Mouse (Mus musculus) G1E-ER4 (cell line): Measurements from ENCODE around the gene Ccdc127. TPM values are rescaled to one million over a fixed set of nuclear protein-coding genes. Genes with fewer than 3 reads are reported as not detected.

ENCODE experiments used
- GATA1 ChIP-seq: IDR thresholded peaks from one replicate; pipeline ENCODE4 v1.8.0; 2012; ENCODE audit warnings: low read length, inconsistent platforms
- polyA plus RNA-seq: library from polyadenylated mRNA; stranded (reverse); fragments of >175 nt; gene quantifications from 2 replicates; pipeline ENCODE4 v1.2.3, GENCODE M21; 2012

Gene Ccdc127
- polyA plus RNA-seq, 1 experiment: 0.30 TPM

DNA sequence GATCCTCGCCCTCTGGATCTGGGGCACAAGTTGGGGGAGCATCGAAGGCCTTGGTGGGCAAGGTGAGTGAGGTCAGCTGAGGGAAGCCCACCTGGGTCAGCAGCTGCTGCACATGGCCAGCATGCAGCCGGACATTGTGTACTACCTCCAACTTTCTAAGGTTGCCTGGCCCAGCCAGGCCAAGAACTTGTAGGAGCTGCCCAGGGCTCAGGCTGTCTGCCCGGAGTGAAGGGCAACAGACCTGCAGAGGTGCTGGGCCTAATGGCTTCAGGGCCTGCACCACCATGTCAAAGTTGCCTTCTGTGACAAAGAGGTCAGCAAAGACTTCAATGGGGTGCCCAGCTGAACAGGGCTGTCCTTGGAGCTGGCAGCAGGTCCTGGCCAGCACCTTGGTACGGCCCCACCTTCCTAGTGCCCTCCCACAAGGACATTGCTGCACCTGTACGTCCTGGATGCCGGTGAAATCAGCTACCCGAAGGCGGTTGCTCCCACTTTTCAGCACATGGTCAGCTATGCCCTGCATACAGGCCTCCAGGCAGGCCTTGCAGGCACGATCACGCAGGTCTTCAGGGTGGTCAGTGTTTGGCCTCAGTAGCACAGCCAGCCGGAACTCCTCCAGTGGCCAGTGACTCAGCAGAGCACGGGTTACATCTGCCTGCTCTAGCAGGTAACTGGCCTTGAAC lies 13.2 kb downstream of the Ccdc127 start:
- no peak for TF ChIP-seq GATA1

DNA sequence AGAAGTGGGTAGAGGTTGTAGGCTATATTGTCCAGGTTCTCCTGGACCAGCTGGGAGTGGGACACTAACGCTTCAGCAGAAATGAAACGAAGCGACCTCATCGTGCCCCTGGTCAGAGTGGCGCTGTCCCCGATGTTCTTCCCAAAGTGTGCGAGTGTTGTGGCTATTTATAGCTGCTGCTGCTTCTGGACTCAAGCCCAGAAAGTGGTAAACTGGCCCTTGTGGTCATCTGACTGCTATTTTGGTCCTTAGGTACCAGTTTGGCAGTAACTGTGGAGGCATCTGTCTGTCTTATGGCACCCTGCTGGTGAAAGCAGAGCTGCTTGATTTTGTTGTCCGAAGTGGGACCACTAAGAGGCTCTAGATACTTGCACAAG lies 13.7 kb downstream of the Ccdc127 start, which contains the start of gene Lrrc14b:
Lrrc14b (minus strand) TSS at position 147 of the 377 bp plus-strand sequence.
- TF ChIP-seq GATA1: no peak

- TF ChIP-seq GATA1: no peak
These were observed 31.6 kb downstream of the Ccdc127 start for GRCm38 (mm10) chr13:74381533-74382276.

DNA sequence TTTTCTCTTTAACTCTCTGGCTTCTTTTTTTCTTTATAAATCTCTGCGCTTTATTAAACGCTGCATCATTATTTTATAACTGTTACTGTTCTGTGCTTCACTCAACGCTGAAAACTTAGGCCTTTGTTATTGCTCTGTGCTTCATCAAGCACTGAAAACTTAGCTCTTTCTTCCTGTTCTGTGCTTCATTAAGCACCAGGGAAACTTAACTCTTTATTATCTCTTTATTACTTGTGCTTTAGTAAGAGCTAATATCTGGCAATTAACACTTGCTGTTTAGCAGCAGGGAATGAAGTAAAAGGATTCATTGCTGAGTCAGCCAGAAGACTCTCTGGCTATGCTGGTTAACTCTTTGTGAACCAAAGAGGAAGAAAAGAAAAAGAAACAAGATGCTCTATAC lies 32.2 kb downstream of the Ccdc127 start:
- no peak for TF ChIP-seq GATA1

GRCm38 (mm10) chr13:74389730-74390129 lies 39.6 kb downstream of the Ccdc127 start:
- no peak for TF ChIP-seq GATA1

DNA sequence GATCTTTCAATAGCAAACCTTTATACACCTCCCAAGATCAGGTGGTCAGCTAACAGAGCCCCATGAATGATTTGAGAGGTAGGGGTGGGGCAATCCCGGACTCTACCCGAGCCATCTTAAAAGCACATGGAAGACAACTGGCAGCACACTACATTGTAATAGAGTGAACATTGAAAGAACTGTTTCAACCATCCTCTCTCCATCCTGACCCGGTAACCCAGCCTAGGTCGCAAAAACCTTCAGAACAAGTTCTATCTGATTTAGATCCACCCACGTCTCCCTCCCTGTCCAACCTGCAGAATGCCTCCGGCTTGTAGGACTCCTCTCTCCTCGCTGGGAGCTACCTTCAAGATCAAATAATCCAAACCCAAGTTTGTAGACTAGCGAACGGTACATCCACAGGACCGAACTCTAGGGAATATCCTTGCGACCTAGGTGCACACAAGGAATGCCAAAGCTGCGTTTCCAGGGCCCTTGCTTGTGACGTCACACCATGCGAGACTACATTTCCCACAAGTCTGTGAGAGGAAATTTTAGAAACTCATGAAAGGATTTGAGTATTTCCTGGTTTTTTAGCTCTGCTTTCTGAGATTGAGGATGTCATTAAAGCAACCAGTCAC lies 40.4 kb downstream of the Ccdc127 start, which contains the start of gene Zfp72:
Zfp72 (minus strand) TSS at position 466 of the 620 bp plus-strand sequence.
- no peak for TF ChIP-seq GATA1

DNA sequence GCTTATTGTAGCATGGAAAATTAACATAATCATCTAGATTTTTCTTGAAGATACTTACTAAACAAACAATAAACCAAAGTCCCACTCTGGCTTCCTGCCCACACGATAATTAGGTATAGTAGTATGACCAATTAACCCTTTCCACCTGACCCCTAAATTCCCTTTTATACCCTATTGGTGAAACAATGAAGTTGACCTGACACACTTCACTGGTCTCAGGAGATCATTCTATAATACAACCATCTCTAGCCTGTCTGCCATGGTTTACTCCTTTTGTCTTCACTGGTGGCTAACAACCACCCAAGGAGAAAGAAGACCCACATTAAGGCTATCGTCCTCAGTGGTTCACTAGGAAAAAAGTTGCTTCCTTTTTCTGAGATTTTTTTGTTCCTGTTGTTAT lies 41.0 kb downstream of the Ccdc127 start:
- TF ChIP-seq GATA1: no peak

- no peak for TF ChIP-seq GATA1
These were observed 49.3 kb downstream of the Ccdc127 start, which contains the start of gene Ftl1-ps1 for GRCm38 (mm10) chr13:74399298-74399839. Gene Ftl1-ps1 (plus strand): TSS chr13:74399694.

Other genes with a start within 250 kb of the Ccdc127 start
- gene Slc9a3, start 228.9 kb upstream of the Ccdc127 start, polyA plus RNA-seq: not detected in 2 replicates
- 3.1 and 31.0 TPM in 2 replicates for gene Exoc3, start 141.6 kb upstream of the Ccdc127 start, polyA plus RNA-seq
- not detected in 2 replicates for gene Ahrr, start 58.0 kb upstream of the Ccdc127 start, polyA plus RNA-seq
- 38.9 and 65.0 TPM in 2 replicates for gene Pdcd6, start 32.7 kb upstream of the Ccdc127 start, polyA plus RNA-seq
- gene Sdha, start within 50 bp of the Ccdc127 start, polyA plus RNA-seq: 64.6 and 85.8 TPM in 2 replicates
- gene Lrrc14b, start 13.7 kb downstream of the Ccdc127 start, polyA plus RNA-seq: not detected in 2 replicates
- gene Zfp72, start 40.5 kb downstream of the Ccdc127 start, polyA plus RNA-seq: 0.05 and 0.11 TPM in 2 replicates
- gene Ftl1-ps1, start 49.4 kb downstream of the Ccdc127 start, polyA plus RNA-seq: 21.1 and 34.8 TPM in 2 replicates
- gene Zfp825, start 143.7 kb downstream of the Ccdc127 start, polyA plus RNA-seq: 0.36 and 0.65 TPM in 2 replicates